Mouse (Mus musculus): Measurements from ENCODE around the gene Txnrd2.

Txnrd2 gene

GRCm38 (mm10) chr16:18426215-18426791 is at the start of gene Txnrd2:
Gene Txnrd2 (plus strand): TSS chr16:18426384.
- in situ Hi-C loops (cut with MboI; ENCODE audit: low pct_unique_long_range_greater_than_20kb in 1 of 2, low sequenced_read_pairs in 2 of 2, unreplicated experiment in 1 of 2): no loop called here

- in situ Hi-C loops (cut with MboI; ENCODE audit: low pct_unique_long_range_greater_than_20kb in 1 of 2, low sequenced_read_pairs in 2 of 2, unreplicated experiment in 1 of 2): no loop called here
Observed at GRCm38 (mm10) chr16:18377203-18377602, 49.0 kb upstream of the Txnrd2 start.

- in situ Hi-C loops (cut with MboI; ENCODE audit: low pct_unique_long_range_greater_than_20kb in 1 of 2, low sequenced_read_pairs in 2 of 2, unreplicated experiment in 1 of 2): no loop called here
Observed at GRCm38 (mm10) chr16:18378489-18378888, 47.7 kb upstream of the Txnrd2 start.

- in situ Hi-C loops (cut with MboI; ENCODE audit: low pct_unique_long_range_greater_than_20kb in 1 of 2, low sequenced_read_pairs in 2 of 2, unreplicated experiment in 1 of 2): no loop called here
Observed at GRCm38 (mm10) chr16:18379338-18380001, 46.7 kb upstream of the Txnrd2 start.

GRCm38 (mm10) chr16:18380495-18381063 is 45.6 kb upstream of the Txnrd2 start:
- in situ Hi-C loops (cut with MboI; ENCODE audit: low pct_unique_long_range_greater_than_20kb in 1 of 2, low sequenced_read_pairs in 2 of 2, unreplicated experiment in 1 of 2): no loop called here

GRCm38 (mm10) chr16:18381621-18382258 is 44.4 kb upstream of the Txnrd2 start:
- in situ Hi-C loops (cut with MboI; ENCODE audit: low pct_unique_long_range_greater_than_20kb in 1 of 2, low sequenced_read_pairs in 2 of 2, unreplicated experiment in 1 of 2): no loop called here

GRCm38 (mm10) chr16:18383045-18383726 is 43.0 kb upstream of the Txnrd2 start:
- in situ Hi-C loops (cut with MboI; ENCODE audit: low pct_unique_long_range_greater_than_20kb in 1 of 2, low sequenced_read_pairs in 2 of 2, unreplicated experiment in 1 of 2): no loop called here

- in situ Hi-C loops (cut with MboI; ENCODE audit: low pct_unique_long_range_greater_than_20kb in 1 of 2, low sequenced_read_pairs in 2 of 2, unreplicated experiment in 1 of 2): no loop called here
Observed at GRCm38 (mm10) chr16:18383756-18384155, 42.4 kb upstream of the Txnrd2 start.

GRCm38 (mm10) chr16:18384211-18384610 is 42.0 kb upstream of the Txnrd2 start:
- in situ Hi-C loops (cut with MboI; ENCODE audit: low pct_unique_long_range_greater_than_20kb in 1 of 2, low sequenced_read_pairs in 2 of 2, unreplicated experiment in 1 of 2): no loop called here

- in situ Hi-C loops (cut with MboI; ENCODE audit: low pct_unique_long_range_greater_than_20kb in 1 of 2, low sequenced_read_pairs in 2 of 2, unreplicated experiment in 1 of 2): loop anchor here in 1 of 2 experiments (5.0 kb wide), 1 partner anchor 32 kb away; no protein-coding TSS in a partner anchor
Observed at GRCm38 (mm10) chr16:18384659-18385058, 41.5 kb upstream of the Txnrd2 start.

GRCm38 (mm10) chr16:18385411-18385810 is 40.8 kb upstream of the Txnrd2 start:
- in situ Hi-C loops (cut with MboI; ENCODE audit: low pct_unique_long_range_greater_than_20kb in 1 of 2, low sequenced_read_pairs in 2 of 2, unreplicated experiment in 1 of 2): loop anchor here in 1 of 2 experiments (5.0 kb wide), 1 partner anchor 33 kb away; no protein-coding TSS in a partner anchor

- in situ Hi-C loops (cut with MboI; ENCODE audit: low pct_unique_long_range_greater_than_20kb in 1 of 2, low sequenced_read_pairs in 2 of 2, unreplicated experiment in 1 of 2): loop anchor here in 1 of 2 experiments (5.0 kb wide), 1 partner anchor 34 kb away; no protein-coding TSS in a partner anchor
Observed at GRCm38 (mm10) chr16:18386451-18386850, 39.7 kb upstream of the Txnrd2 start.

- in situ Hi-C loops (cut with MboI; ENCODE audit: low pct_unique_long_range_greater_than_20kb in 1 of 2, low sequenced_read_pairs in 2 of 2, unreplicated experiment in 1 of 2): loop anchor here in 1 of 2 experiments (5.0 kb wide), 1 partner anchor 35 kb away; no protein-coding TSS in a partner anchor
Observed at GRCm38 (mm10) chr16:18386972-18387371, 39.2 kb upstream of the Txnrd2 start.

- in situ Hi-C loops (cut with MboI; ENCODE audit: low pct_unique_long_range_greater_than_20kb in 1 of 2, low sequenced_read_pairs in 2 of 2, unreplicated experiment in 1 of 2): loop anchor here in 1 of 2 experiments (5.0 kb wide), 1 partner anchor 36 kb away; no protein-coding TSS in a partner anchor
Observed at GRCm38 (mm10) chr16:18387704-18388582, 38.2 kb upstream of the Txnrd2 start.

- in situ Hi-C loops (cut with MboI; ENCODE audit: low pct_unique_long_range_greater_than_20kb in 1 of 2, low sequenced_read_pairs in 2 of 2, unreplicated experiment in 1 of 2): loop anchor here in 1 of 2 experiments (5.0 kb wide), 1 partner anchor 37 kb away; no protein-coding TSS in a partner anchor
Observed at GRCm38 (mm10) chr16:18388583-18389435, 37.4 kb upstream of the Txnrd2 start.

GRCm38 (mm10) chr16:18390399-18390798 is 35.8 kb upstream of the Txnrd2 start:
- in situ Hi-C loops (cut with MboI; ENCODE audit: low pct_unique_long_range_greater_than_20kb in 1 of 2, low sequenced_read_pairs in 2 of 2, unreplicated experiment in 1 of 2): no loop called here

GRCm38 (mm10) chr16:18391127-18391526 is 35.1 kb upstream of the Txnrd2 start:
- in situ Hi-C loops (cut with MboI; ENCODE audit: low pct_unique_long_range_greater_than_20kb in 1 of 2, low sequenced_read_pairs in 2 of 2, unreplicated experiment in 1 of 2): no loop called here
